Mouse (Mus musculus) 3T3-L1 (cell line): ENCODE results near the gene Fuom.

Source experiments
- DNase-seq: peaks from one replicate; pipeline ENCODE4 v3.0.0-alpha.2; 2015; ENCODE audit warnings: low read depth, low spot score

Fuom gene

GRCm38 (mm10) chr7:140104009-140104408 lies 1.8 kb upstream of the Fuom start:
- no peak for DNase-seq

- no peak for DNase-seq
These were observed 743 bp downstream of the Fuom start for GRCm38 (mm10) chr7:140101498-140101897.

- no peak for DNase-seq
These were observed 3.8 kb downstream of the Fuom start for GRCm38 (mm10) chr7:140098466-140098865.

GRCm38 (mm10) chr7:140096055-140096454 lies 6.2 kb downstream of the Fuom start:
- no peak for DNase-seq

- no peak for DNase-seq
These were observed 6.7 kb downstream of the Fuom start for GRCm38 (mm10) chr7:140095556-140095955.

GRCm38 (mm10) chr7:140094954-140095353 lies 7.3 kb downstream of the Fuom start:
- no peak for DNase-seq

- no peak for DNase-seq
These were observed 9.2 kb downstream of the Fuom start, which contains the start of gene Prap1 for GRCm38 (mm10) chr7:140092924-140093528. Gene Prap1 (plus strand): TSS chr7:140093395.

- no peak for DNase-seq
These were observed 11.6 kb downstream of the Fuom start for GRCm38 (mm10) chr7:140090601-140091000.

GRCm38 (mm10) chr7:140082242-140082678 lies 20.0 kb downstream of the Fuom start, which contains the start of gene Caly:
Gene Caly (minus strand): TSS chr7:140082548.
- DNase-seq, result no peak

- DNase-seq, result no peak
These were observed 20.6 kb downstream of the Fuom start for GRCm38 (mm10) chr7:140081408-140082241.

GRCm38 (mm10) chr7:140080503-140081156 lies 21.6 kb downstream of the Fuom start:
- DNase-seq, result peak; percentile 51

- peak; percentile 84 for DNase-seq
These were observed 23.5 kb downstream of the Fuom start for GRCm38 (mm10) chr7:140078711-140079110.

GRCm38 (mm10) chr7:140077698-140078097 lies 24.5 kb downstream of the Fuom start:
- DNase-seq, result peak; percentile 55

- DNase-seq, result no peak
These were observed 32.1 kb downstream of the Fuom start for GRCm38 (mm10) chr7:140070042-140070711.

- DNase-seq, result no peak
These were observed 34.8 kb downstream of the Fuom start for GRCm38 (mm10) chr7:140067397-140067796.

GRCm38 (mm10) chr7:140063092-140063491 lies 39.1 kb downstream of the Fuom start:
- peak; percentile 75 for DNase-seq

GRCm38 (mm10) chr7:140062307-140062706 lies 39.9 kb downstream of the Fuom start:
- DNase-seq, result no peak

- DNase-seq, result no peak
These were observed 40.5 kb downstream of the Fuom start for GRCm38 (mm10) chr7:140061832-140062130.

- DNase-seq, result no peak
These were observed 41.1 kb downstream of the Fuom start for GRCm38 (mm10) chr7:140060936-140061831.

- DNase-seq, result no peak
These were observed 42.6 kb downstream of the Fuom start for GRCm38 (mm10) chr7:140059601-140060000.

- DNase-seq, result no peak
These were observed 43.7 kb downstream of the Fuom start for GRCm38 (mm10) chr7:140058528-140058927.
